Mouse (Mus musculus) forebrain, embryonic 16.5 days (tissue): ENCODE measurements around the gene 4930544D05Rik. TPM values are rescaled to one million over a fixed set of nuclear protein-coding genes. Genes with fewer than 3 reads are reported as not detected.

Experiments
- polyA plus RNA-seq: library from polyadenylated mRNA; unstranded; fragments of >200 nt; fragmentation: Nextera tagmentation; extraction: Ambion mirVana; gene quantifications from 2 replicates; pipeline ENCODE4 v1.2.1, GENCODE M21; 2015

4930544D05Rik gene
- polyA plus RNA-seq, 1 experiment from 2014 or later, result not detected

Other genes starting within 250 kb of the 4930544D05Rik start
- gene Pelp1, start 205.8 kb upstream of the 4930544D05Rik start, polyA plus RNA-seq, result 35.6 and 38.5 TPM in 2 replicates
- gene Arrb2, start 183.2 kb upstream of the 4930544D05Rik start, polyA plus RNA-seq, result 36.0 and 51.2 TPM in 2 replicates
- 39.8 and 46.0 TPM in 2 replicates for gene Med11, start 163.9 kb upstream of the 4930544D05Rik start, polyA plus RNA-seq
- 0.46 and 0.90 TPM in 2 replicates for gene Zmynd15, start 156.4 kb upstream of the 4930544D05Rik start, polyA plus RNA-seq
- gene Cxcl16, start 155.9 kb upstream of the 4930544D05Rik start, polyA plus RNA-seq, result 1.7 and 2.0 TPM in 2 replicates
- 0.66 and 3.4 TPM in 2 replicates for gene Tm4sf5, start 110.6 kb upstream of the 4930544D05Rik start, polyA plus RNA-seq
- gene Vmo1, start 101.2 kb upstream of the 4930544D05Rik start, polyA plus RNA-seq, result not detected in 2 replicates
- 0.18 TPM in 1 of 2 replicates, not detected in the other for gene Gltpd2, start 96.7 kb upstream of the 4930544D05Rik start, polyA plus RNA-seq
- 713 and 749 TPM in 2 replicates for gene Psmb6, start 90.5 kb upstream of the 4930544D05Rik start, polyA plus RNA-seq
- not detected in 2 replicates for gene Gm40193, start 82.9 kb upstream of the 4930544D05Rik start, polyA plus RNA-seq
- gene Pld2, start 75.8 kb upstream of the 4930544D05Rik start, polyA plus RNA-seq, result 8.8 and 9.0 TPM in 2 replicates
- gene Mink1, start 53.0 kb upstream of the 4930544D05Rik start, polyA plus RNA-seq, result 13.8 and 17.5 TPM in 2 replicates
- gene Chrne, start 3.4 kb downstream of the 4930544D05Rik start, polyA plus RNA-seq, result 0.39 TPM in 1 of 2 replicates, not detected in the other
- 0.15 and 0.17 TPM in 2 replicates for gene Gp1ba, start 23.3 kb downstream of the 4930544D05Rik start, polyA plus RNA-seq
- gene Rnf167, start 31.4 kb downstream of the 4930544D05Rik start, polyA plus RNA-seq, result 133 and 135 TPM in 2 replicates
- 159 and 174 TPM in 2 replicates for gene Slc25a11, start 31.6 kb downstream of the 4930544D05Rik start, polyA plus RNA-seq
- gene Pfn1, start 38.8 kb downstream of the 4930544D05Rik start, polyA plus RNA-seq, result 642 and 656 TPM in 2 replicates
- gene Eno3, start 41.4 kb downstream of the 4930544D05Rik start, polyA plus RNA-seq, result 6.5 and 8.2 TPM in 2 replicates
- 119 and 146 TPM in 2 replicates for gene Spag7, start 53.6 kb downstream of the 4930544D05Rik start, polyA plus RNA-seq
- 17.2 and 21.3 TPM in 2 replicates for gene Camta2, start 72.3 kb downstream of the 4930544D05Rik start, polyA plus RNA-seq
- 0.61 and 1.3 TPM in 2 replicates for gene Inca1, start 84.3 kb downstream of the 4930544D05Rik start, polyA plus RNA-seq
- 1.4 and 1.5 TPM in 2 replicates for gene Kif1c, start 84.7 kb downstream of the 4930544D05Rik start, polyA plus RNA-seq
- 18.2 and 18.9 TPM in 2 replicates for gene Zfp3, start 148.4 kb downstream of the 4930544D05Rik start, polyA plus RNA-seq
- gene Scimp, start 196.7 kb downstream of the 4930544D05Rik start, polyA plus RNA-seq, result not detected in 2 replicates
- 77.9 and 82.8 TPM in 2 replicates for gene Rabep1, start 228.9 kb downstream of the 4930544D05Rik start, polyA plus RNA-seq